Mouse (Mus musculus) right cerebral cortex, postnatal 25 days (tissue): ENCODE data around the gene Serpinb3a.
"Not testable (repeated sequence)": the region's sequence is repeated elsewhere in the genome, so short reads cannot be mapped to it uniquely, and the experiment has no call there.

Experiments
- DNase-seq: peaks from one replicate; pipeline ENCODE4 v3.0.0; 2022

Serpinb3a gene

GRCm38 (mm10) chr1:107052203-107052602, at the start of gene Serpinb3a:
TSS of gene Serpinb3a (minus strand) at chr1:107052303.
- no peak for DNase-seq

- no peak for DNase-seq
These were observed 46.3 kb upstream of the Serpinb3a start for GRCm38 (mm10) chr1:107098417-107098816.

DNA sequence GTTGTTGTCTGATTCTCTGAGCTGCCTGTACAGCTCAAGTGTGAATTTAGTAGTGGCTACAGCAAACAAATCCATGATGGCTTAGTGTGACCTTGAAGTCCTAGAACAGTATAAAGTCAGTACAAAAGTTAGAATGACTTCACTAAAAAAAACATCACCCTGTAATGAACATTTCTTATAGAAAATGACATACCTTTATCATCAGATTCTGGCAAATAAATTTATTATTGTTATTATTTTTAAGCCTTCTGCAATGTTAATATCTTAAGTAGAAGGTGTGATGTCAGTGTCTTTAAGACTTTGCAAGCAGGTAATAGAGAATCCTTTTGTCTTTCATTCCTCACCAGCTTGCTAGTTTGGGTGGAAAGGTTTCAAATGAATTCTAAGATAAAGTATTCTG, 31.3 kb upstream of the Serpinb3a start, which contains the start of gene Serpinb3d:
Gene Serpinb3d, minus strand, starts transcription at position 101 of the 400 bp plus-strand sequence.
- DNase-seq = no peak

DNA sequence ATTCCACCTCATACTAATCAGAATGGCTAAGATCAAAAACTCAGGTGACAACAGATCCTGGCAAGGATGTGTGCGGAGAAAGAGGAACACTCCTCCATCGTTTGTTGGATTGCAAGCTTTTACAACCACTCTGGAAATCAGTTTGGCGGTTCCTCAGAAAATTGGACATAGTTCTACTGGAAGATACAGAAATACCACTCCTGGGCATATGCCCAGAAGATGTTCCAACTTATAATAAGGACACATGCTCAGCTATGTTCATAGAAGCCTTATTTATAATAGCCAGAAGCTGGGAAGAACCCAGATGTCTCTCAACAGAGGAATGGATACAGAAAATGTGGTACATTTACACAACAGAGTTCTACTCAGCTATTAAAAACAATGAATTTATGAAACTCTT, 17.9 kb downstream of the Serpinb3a start:
- not testable (repeated sequence) for DNase-seq

DNA sequence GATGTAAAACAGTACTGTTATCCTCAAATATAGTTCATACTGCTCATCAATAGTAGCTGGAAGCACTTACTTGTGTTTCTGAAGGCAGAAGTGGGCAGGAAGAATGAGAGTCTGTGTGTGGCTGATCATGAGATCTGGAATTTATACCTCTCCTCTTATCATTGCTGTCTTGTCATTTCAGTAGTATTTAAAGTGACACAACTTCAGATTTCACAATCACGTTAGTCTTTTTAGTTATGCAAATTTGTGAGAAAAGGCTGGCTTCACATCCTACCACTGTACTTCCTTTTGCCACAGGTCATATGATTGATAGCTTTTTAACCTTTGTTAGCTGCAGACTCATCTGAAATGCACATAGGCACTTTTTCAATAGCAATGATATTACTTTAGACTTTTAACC, 26.2 kb downstream of the Serpinb3a start:
- DNase-seq = no peak

DNA sequence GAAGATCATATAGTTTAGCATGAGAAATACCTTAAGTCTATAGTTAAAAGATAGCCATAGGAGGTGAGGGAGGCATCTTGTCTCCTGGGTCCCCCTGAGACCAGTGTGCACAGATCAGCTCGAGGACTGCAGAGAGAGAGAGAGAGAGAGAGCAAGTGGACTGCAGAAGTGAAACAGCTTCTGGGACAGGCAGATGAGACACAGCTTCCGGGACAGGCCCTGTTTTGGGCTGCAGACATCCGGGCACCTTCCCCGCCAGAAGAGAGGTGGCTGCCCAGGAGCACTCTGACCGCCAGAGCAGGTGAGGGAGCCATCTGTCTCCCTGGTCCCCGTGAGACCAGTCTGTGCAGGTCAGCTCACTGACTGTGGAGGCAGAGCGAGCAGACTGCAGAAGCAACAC, 36.9 kb downstream of the Serpinb3a start:
- no peak for DNase-seq

- no peak for DNase-seq
These were observed 37.6 kb downstream of the Serpinb3a start for GRCm38 (mm10) chr1:107014530-107014929.

- DNase-seq = no peak
These were observed 45.8 kb downstream of the Serpinb3a start for GRCm38 (mm10) chr1:107006316-107006715.

DNA sequence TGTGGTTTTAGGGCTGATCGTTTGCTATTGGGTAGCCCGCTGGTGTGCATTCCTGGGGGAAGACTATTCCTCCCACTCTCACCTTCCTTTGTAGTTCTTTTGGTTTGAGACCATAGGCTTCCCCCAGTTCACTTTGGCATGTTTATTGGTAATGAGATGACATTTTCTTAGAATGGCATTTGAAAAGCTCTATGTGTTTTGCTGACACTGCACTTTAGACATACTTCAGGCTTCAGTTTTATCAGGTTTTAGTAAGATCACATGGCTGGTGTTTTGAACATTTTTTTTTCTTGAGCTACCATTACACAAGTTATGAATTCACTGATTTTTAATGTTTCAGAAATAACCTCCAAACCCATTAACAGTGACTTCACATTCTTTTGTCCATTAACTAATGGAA, 50.3 kb downstream of the Serpinb3a start:
- no peak for DNase-seq

- no peak for DNase-seq
These were observed 51.7 kb downstream of the Serpinb3a start for GRCm38 (mm10) chr1:107000424-107000823.
